Mouse (Mus musculus) left cerebral cortex, postnatal 4 days (tissue): ENCODE data around the gene Lrrc20. TPM values are rescaled to one million over a fixed set of nuclear protein-coding genes. Genes with fewer than 3 reads are reported as not detected.
"Not testable (repeated sequence)": the region's sequence is repeated elsewhere in the genome, so short reads cannot be mapped to it uniquely, and the experiment has no call there.

Experiments used
- DNase-seq: peaks from one replicate; pipeline ENCODE4 v3.0.0-alpha.2; 2022
- intact Hi-C: fragments of 180-260 bp; cut with DNase I; formaldehyde crosslinking; loops from one replicate; pipeline ENCODE4 v1.15.1; 2025
- total RNA-seq, 2 experiments: library from RNA; stranded (reverse); gene quantifications; 2 replicates each; pipeline ENCODE4 v1.2.3; 2021

Lrrc20 gene
- total RNA-seq: 10 to 100 TPM; 20.0 to 22.1 TPM

- intact Hi-C loops: no loop called here
- DNase-seq: peak; percentile 94
Measured at GRCm38 (mm10) chr10:61475594-61476439, at the start of gene Lrrc20. TSS of gene Lrrc20 (plus strand) at chr10:61475801.

- DNase-seq: no peak
- intact Hi-C loops: no loop called here
Measured at GRCm38 (mm10) chr10:61426251-61426757, 49.3 kb upstream of the Lrrc20 start.

GRCm38 (mm10) chr10:61427951-61428350 is 47.6 kb upstream of the Lrrc20 start:
- no peak for DNase-seq
- intact Hi-C loops: no loop called here

- intact Hi-C loops: no loop called here
- no peak for DNase-seq
Measured at GRCm38 (mm10) chr10:61428416-61428815, 47.2 kb upstream of the Lrrc20 start.

- DNase-seq: no peak
- intact Hi-C loops: no loop called here
Measured at GRCm38 (mm10) chr10:61429043-61429442, 46.6 kb upstream of the Lrrc20 start.

- no peak for DNase-seq
- intact Hi-C loops: no loop called here
Measured at GRCm38 (mm10) chr10:61431375-61431774, 44.2 kb upstream of the Lrrc20 start.

- DNase-seq: no peak
- intact Hi-C loops: no loop called here
Measured at GRCm38 (mm10) chr10:61440202-61440800, 35.3 kb upstream of the Lrrc20 start.

- intact Hi-C loops: no loop called here
- no peak for DNase-seq
Measured at GRCm38 (mm10) chr10:61443456-61443855, 32.1 kb upstream of the Lrrc20 start.

GRCm38 (mm10) chr10:61443876-61444275 is 31.7 kb upstream of the Lrrc20 start:
- intact Hi-C loops: no loop called here
- no peak for DNase-seq

GRCm38 (mm10) chr10:61445016-61445415 is 30.6 kb upstream of the Lrrc20 start:
- intact Hi-C loops: no loop called here
- no peak for DNase-seq

- DNase-seq: no peak
- intact Hi-C loops: no loop called here
Measured at GRCm38 (mm10) chr10:61447581-61448353, 27.8 kb upstream of the Lrrc20 start.

GRCm38 (mm10) chr10:61448834-61449233 is 26.8 kb upstream of the Lrrc20 start:
- intact Hi-C loops: no loop called here
- no peak for DNase-seq

- intact Hi-C loops: no loop called here
- no peak for DNase-seq
Measured at GRCm38 (mm10) chr10:61451463-61451930, 24.1 kb upstream of the Lrrc20 start.

- DNase-seq: peak; percentile 42
- intact Hi-C loops: no loop called here
Measured at GRCm38 (mm10) chr10:61451931-61452617, 23.5 kb upstream of the Lrrc20 start.

GRCm38 (mm10) chr10:61452645-61453044 is 23.0 kb upstream of the Lrrc20 start, which contains the start of gene Eif4ebp2:
TSS of gene Eif4ebp2 (minus strand) at chr10:61452661.
- DNase-seq: peak; percentile 99
- intact Hi-C loops: no loop called here

GRCm38 (mm10) chr10:61453171-61453570 is 22.4 kb upstream of the Lrrc20 start:
- intact Hi-C loops, DNase-seq: not testable (repeated sequence)

- no peak for DNase-seq
- intact Hi-C loops: no loop called here
Measured at GRCm38 (mm10) chr10:61457182-61457581, 18.4 kb upstream of the Lrrc20 start.

GRCm38 (mm10) chr10:61465009-61465408 is 10.6 kb upstream of the Lrrc20 start:
- DNase-seq: no peak
- intact Hi-C loops: no loop called here

GRCm38 (mm10) chr10:61466242-61466641 is 9.4 kb upstream of the Lrrc20 start:
- intact Hi-C loops: no loop called here

GRCm38 (mm10) chr10:61466873-61467272 is 8.7 kb upstream of the Lrrc20 start:
- intact Hi-C loops: no loop called here
- peak; percentile 22 for DNase-seq

More at GRCm38 (mm10) chr10:61466242-61466641, 9.4 kb upstream of the Lrrc20 start:
- no peak for DNase-seq
